Mouse (Mus musculus): ENCODE data around the gene Hopx. TPM values are rescaled to one million over a fixed set of nuclear protein-coding genes. Genes with fewer than 3 reads are reported as not detected.

Gene Hopx
- polyA plus RNA-seq, 1 experiment from 2014 or later, result 2.0 TPM

DNA sequence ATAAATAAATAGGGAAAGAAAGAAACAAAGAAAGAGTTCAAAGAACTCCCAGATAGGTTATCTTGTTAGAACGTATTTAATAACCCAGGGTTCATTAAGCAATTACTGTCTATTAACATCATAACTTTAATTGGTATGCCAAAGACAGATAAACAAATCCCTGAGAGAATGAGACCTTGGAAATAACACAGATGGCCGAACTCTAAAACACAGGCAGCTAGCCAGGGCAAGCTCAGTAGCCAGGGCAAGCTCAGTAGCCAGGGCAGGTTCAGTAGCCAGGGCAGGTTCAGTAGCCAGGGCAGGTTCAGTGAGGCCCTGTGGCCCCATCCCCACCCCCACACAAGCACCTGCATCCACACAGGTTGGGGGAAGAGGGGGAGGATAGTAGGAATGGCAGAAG lies 2.9 kb downstream of the Hopx start:
- H3K9me3 ChIP-seq (ENCODE audit: control insufficient read depth, low read length), result no peaks in the 10 kb centered on the region
- H3K4me3 ChIP-seq (ENCODE audit: low read length), result no peak overlapping the region
- H3K36me3 ChIP-seq (ENCODE audit: control insufficient read depth, insufficient read depth, low read length), result no peaks in the 10 kb centered on the region
- ATAC-seq (ENCODE audit: low FRiP score, low TSS enrichment), result no peak
- H3K27ac ChIP-seq (ENCODE audit: low read depth, low read length), result no peak overlapping the region
- H3K4me1 ChIP-seq (ENCODE audit: control insufficient read depth, insufficient read depth, low read length), result peaks cover 9% of the 10 kb centered on the region; the same call in 1 of the 2 replicates
- 61% methylated on average over 2 of the region's 2 CpGs for WGBS
- H3K9ac ChIP-seq (ENCODE audit: low read depth, low read length), result no peak overlapping the region
- H3K4me2 ChIP-seq (replicated peaks; ENCODE audit: low read depth, low read length), result no peak overlapping the region
- H3K27me3 ChIP-seq (ENCODE audit: control insufficient read depth, insufficient read depth, low read length), result no peaks in the 10 kb centered on the region

DNA sequence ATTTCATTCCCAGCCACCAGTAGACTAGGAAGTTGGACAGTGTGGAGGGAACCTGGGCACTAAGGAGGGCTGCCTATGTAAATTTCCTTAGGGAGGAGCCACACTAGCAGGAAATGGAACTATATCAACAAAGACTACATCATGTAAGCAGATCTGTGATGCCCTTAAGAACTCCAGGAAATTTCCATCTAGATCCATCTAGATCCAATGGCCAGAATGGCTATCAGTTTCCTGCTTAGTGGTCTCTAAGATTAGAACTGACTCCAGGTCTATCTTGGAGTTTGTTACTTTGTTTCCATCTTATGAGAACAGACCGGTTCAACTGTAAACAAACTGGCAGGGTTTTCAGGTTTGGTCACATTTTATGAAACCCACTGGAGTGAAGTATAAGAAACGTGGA lies 5.1 kb downstream of the Hopx start:
- Histone ChIP-seq H3K27ac (ENCODE audit: low read depth, low read length) (no peak overlapping the region), H3K9me3 (ENCODE audit: control insufficient read depth, low read length) (no peaks in the 10 kb centered on the region), H3K9ac (ENCODE audit: low read depth, low read length) (no peak overlapping the region), H3K27me3 (ENCODE audit: control insufficient read depth, insufficient read depth, low read length) (no peaks in the 10 kb centered on the region), H3K4me3 (ENCODE audit: low read length) (no peak overlapping the region), H3K36me3 (ENCODE audit: control insufficient read depth, insufficient read depth, low read length) (no peaks in the 10 kb centered on the region), H3K4me1 (ENCODE audit: control insufficient read depth, insufficient read depth, low read length) (peaks cover 2% of the 10 kb centered on the region; the same call in 1 of the 2 replicates), H3K4me2 (replicated peaks; ENCODE audit: low read depth, low read length) (no peak overlapping the region)
- 72% methylated on average over 2 of the region's 2 CpGs for WGBS
- no peak for ATAC-seq (ENCODE audit: low FRiP score, low TSS enrichment)

DNA sequence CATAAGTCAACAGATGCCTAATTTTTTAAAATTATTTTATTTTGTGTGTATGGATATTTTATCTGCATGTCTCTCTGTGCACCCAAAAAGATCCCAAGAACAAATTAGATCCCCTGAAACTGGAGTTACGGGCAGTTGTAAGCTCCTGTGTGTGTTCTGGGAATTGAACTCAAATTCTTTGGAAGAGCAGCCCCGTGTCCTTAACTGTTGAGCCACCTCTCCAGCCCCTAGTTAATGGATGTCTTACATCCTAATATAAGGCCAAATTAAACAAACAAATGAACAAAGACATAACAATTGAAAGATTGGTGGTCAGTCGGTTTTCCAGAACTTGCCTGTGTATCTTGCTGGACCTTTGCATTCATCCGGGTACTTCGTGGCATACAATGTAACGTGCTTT lies 6.1 kb downstream of the Hopx start:
- H3K27ac ChIP-seq (ENCODE audit: low read depth, low read length), result no peak overlapping the region
- no peak for ATAC-seq (ENCODE audit: low FRiP score, low TSS enrichment)
- 94% methylated on average over 6 of the region's 6 CpGs for WGBS

DNA sequence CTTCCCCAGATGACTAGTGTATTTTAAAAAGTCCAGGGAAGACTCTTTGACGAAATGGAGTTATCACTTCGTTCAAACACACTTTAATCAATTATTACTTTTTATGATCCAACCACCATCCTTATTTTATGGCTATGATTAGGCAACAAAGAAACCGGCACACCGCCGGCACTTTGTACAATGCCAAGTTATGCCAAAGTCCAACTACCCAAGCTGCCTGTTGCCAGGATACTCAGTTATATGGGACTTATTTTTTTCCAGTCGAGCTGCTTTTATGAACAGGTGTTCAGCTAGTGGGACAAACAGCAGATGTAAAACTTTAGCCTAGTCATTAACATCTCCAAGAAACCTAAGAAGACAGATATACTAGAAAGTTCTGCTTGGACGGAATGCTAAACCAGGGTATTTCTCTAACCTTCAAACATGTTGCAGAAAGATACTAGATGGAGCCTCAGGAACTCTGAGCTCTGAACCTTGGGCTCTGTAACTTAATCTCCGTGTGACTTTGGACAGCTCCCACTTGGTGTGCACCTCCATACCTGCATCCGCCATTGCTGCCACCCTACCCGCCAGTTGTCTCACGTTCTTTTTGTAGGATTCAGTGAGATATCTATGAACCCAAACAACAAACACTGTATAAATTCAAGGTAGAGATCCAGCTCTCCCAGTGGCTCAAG lies 7.6 kb downstream of the Hopx start:
- 81% methylated on average over 11 of the region's 11 CpGs for WGBS
- Histone ChIP-seq H3K36me3 (ENCODE audit: control insufficient read depth, insufficient read depth, low read length) (no peaks in the 10 kb centered on the region), H3K4me3 (ENCODE audit: low read length) (no peak overlapping the region), H3K27me3 (ENCODE audit: control insufficient read depth, insufficient read depth, low read length) (no peaks in the 10 kb centered on the region), H3K9ac (ENCODE audit: low read depth, low read length) (no peak overlapping the region), H3K27ac (ENCODE audit: low read depth, low read length) (no peak overlapping the region), H3K9me3 (ENCODE audit: control insufficient read depth, low read length) (no peaks in the 10 kb centered on the region), H3K4me1 (ENCODE audit: control insufficient read depth, insufficient read depth, low read length) (no peaks in the 10 kb centered on the region), H3K4me2 (replicated peaks; ENCODE audit: low read depth, low read length) (no peak overlapping the region)
- ATAC-seq (ENCODE audit: low FRiP score, low TSS enrichment), result no peak

More for the DNA sequence above, 6.1 kb downstream of the Hopx start:
- H3K9ac ChIP-seq (ENCODE audit: low read depth, low read length), result no peak overlapping the region
- H3K36me3 ChIP-seq (ENCODE audit: control insufficient read depth, insufficient read depth, low read length), result no peaks in the 10 kb centered on the region
- H3K27me3 ChIP-seq (ENCODE audit: control insufficient read depth, insufficient read depth, low read length), result no peaks in the 10 kb centered on the region
- H3K4me1 ChIP-seq (ENCODE audit: control insufficient read depth, insufficient read depth, low read length), result no peaks in the 10 kb centered on the region
- no peaks in the 10 kb centered on the region for H3K9me3 ChIP-seq (ENCODE audit: control insufficient read depth, low read length)
- no peak overlapping the region for H3K4me2 ChIP-seq (replicated peaks; ENCODE audit: low read depth, low read length)
- H3K4me3 ChIP-seq (ENCODE audit: low read length), result no peak overlapping the region

DNA sequence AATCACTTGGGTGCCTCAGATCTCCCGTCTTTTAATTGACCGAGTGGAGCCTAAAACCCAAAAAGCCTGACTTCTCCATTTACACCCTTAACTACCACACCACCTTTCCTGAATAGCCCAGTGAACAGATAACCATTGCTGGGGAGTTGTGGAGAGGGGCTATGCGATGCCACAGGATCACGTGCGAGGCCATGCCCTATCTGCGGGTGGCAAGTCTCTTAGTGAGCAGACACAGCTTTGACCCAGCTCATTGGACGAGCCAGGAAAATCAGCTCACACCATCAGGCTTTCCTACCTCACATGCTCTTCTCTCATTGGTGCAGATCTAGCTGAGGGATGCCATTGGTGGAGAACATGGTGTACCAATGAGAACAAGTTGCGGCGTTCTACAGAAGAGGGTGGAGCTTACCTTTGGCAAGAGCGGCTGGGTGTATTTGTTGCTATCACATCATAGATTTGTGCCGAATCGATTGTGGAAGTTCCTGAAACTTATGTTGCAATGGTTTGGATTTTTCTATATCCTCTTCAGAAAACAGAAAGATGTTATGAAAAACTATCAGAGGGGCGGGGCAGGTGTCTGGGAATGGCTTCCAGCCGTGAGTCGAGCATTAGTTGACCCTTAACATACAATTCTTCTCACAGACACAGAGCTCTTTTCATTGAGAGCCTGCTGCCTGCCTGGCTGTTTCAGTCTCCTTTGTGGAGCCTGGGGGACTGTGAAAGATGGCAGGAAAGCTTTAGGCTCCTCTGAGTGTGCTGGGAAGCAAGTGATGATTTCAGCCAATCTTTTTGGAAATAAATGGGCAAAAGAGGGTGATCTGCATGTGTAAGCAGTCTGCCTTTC lies 12.2 kb downstream of the Hopx start:
- no peak for ATAC-seq (ENCODE audit: low FRiP score, low TSS enrichment)
- Histone ChIP-seq H3K27me3 (ENCODE audit: control insufficient read depth, insufficient read depth, low read length) (no peaks in the 10 kb centered on the region), H3K36me3 (ENCODE audit: control insufficient read depth, insufficient read depth, low read length) (no peaks in the 10 kb centered on the region), H3K4me3 (ENCODE audit: low read length) (no peak overlapping the region), H3K9ac (ENCODE audit: low read depth, low read length) (no peak overlapping the region), H3K9me3 (ENCODE audit: control insufficient read depth, low read length) (no peaks in the 10 kb centered on the region), H3K27ac (ENCODE audit: low read depth, low read length) (no peak overlapping the region), H3K4me2 (replicated peaks; ENCODE audit: low read depth, low read length) (no peak overlapping the region), H3K4me1 (ENCODE audit: control insufficient read depth, insufficient read depth, low read length) (peaks cover 2% of the 10 kb centered on the region; the same call in 1 of the 2 replicates)
- 88% methylated on average over 15 of the region's 15 CpGs for WGBS

DNA sequence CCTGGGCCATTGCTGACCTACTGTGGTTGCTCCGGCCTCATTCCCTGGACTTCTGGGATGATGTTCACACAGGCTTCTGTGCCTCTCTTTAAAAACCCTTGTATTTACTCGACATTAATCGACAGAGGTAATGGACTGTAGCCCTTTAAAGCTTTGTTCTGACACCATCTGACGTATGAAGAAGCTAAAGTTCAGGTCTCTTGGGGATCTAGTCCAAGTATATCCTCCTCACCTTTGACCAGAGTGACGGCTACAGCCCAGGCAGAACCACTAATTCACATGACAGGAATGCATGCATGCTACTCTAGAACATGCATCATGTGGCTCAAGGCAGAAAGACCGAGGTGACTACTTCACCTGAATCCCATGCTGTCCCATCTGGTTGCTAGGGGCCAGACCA lies 14.2 kb downstream of the Hopx start:
- Histone ChIP-seq H3K36me3 (ENCODE audit: control insufficient read depth, insufficient read depth, low read length) (no peaks in the 10 kb centered on the region), H3K27ac (ENCODE audit: low read depth, low read length) (no peak overlapping the region), H3K4me2 (replicated peaks; ENCODE audit: low read depth, low read length) (no peak overlapping the region), H3K9ac (ENCODE audit: low read depth, low read length) (no peak overlapping the region), H3K9me3 (ENCODE audit: control insufficient read depth, low read length) (no peaks in the 10 kb centered on the region), H3K27me3 (ENCODE audit: control insufficient read depth, insufficient read depth, low read length) (no peaks in the 10 kb centered on the region), H3K4me3 (ENCODE audit: low read length) (no peak overlapping the region), H3K4me1 (ENCODE audit: control insufficient read depth, insufficient read depth, low read length) (peaks cover 4% of the 10 kb centered on the region; the same call in 1 of the 2 replicates)
- 62% methylated on average over 6 of the region's 6 CpGs for WGBS
- ATAC-seq (ENCODE audit: low FRiP score, low TSS enrichment), result no peak

DNA sequence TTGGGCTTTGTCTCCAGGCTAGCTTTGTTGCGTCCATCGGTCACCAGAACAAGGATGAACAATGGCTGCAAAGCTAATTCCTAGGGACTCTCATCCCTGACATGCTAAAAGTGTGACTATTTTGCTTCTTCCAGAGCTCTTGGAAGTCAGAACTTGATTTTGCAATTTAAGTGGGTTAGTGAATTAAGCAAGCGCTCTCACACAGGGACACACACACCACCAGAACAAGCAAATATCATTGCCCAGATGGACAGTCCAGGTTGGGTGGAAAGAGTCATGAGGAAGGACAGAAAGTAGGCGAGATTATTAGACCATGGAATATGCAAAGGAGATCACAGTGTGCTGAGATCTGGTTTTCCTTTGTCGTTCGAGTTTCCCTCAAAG lies 14.9 kb downstream of the Hopx start:
- no peak overlapping the region for H3K9ac ChIP-seq (ENCODE audit: low read depth, low read length)
- H3K36me3 ChIP-seq (ENCODE audit: control insufficient read depth, insufficient read depth, low read length), result no peaks in the 10 kb centered on the region
- no peak for ATAC-seq (ENCODE audit: low FRiP score, low TSS enrichment)
- H3K9me3 ChIP-seq (ENCODE audit: control insufficient read depth, low read length), result no peaks in the 10 kb centered on the region
- H3K27ac ChIP-seq (ENCODE audit: low read depth, low read length), result no peak overlapping the region
- WGBS, result 78% methylated on average over 6 of the region's 6 CpGs
- peaks cover 4% of the 10 kb centered on the region; the same call in 1 of the 2 replicates for H3K4me1 ChIP-seq (ENCODE audit: control insufficient read depth, insufficient read depth, low read length)
- no peaks in the 10 kb centered on the region for H3K27me3 ChIP-seq (ENCODE audit: control insufficient read depth, insufficient read depth, low read length)
- no peak overlapping the region for H3K4me3 ChIP-seq (ENCODE audit: low read length)
- no peak overlapping the region for H3K4me2 ChIP-seq (replicated peaks; ENCODE audit: low read depth, low read length)

DNA sequence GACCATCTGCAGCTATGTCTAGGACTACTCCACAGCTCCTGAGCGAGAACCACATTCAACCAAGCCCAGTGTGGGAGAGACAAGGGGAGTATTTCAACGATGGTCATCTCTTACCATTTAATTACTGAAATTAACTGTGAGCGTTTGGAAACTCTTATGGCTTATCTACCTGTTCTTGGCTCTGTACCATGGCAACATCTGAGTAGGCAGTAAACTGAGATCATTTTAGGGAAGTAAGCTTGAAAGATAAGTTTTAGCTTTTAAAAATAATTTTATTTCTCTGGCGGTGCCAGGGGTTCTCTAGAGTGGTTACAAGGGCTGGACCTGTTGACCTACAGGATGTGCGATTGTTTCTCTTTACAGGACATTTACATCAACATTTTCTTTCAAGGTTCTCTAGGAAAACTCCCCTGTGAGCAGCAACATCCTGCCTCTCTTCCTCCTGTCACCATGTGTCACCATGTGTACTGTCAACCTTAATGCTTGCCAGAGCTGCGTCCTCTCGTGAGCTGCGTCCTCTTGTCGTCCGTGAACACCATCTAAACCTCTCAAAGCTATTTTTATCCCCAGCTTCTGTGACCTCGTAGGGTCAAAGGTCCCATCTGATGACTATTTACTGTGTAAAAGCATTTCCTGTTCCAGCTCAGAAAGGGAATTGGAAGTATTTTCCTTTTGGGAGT lies 15.5 kb downstream of the Hopx start:
- WGBS, result 52% methylated on average over 11 of the region's 11 CpGs
- Histone ChIP-seq H3K4me3 (ENCODE audit: low read length) (no peak overlapping the region), H3K36me3 (ENCODE audit: control insufficient read depth, insufficient read depth, low read length) (no peaks in the 10 kb centered on the region), H3K9me3 (ENCODE audit: control insufficient read depth, low read length) (no peaks in the 10 kb centered on the region), H3K9ac (ENCODE audit: low read depth, low read length) (no peak overlapping the region), H3K4me1 (ENCODE audit: control insufficient read depth, insufficient read depth, low read length) (peaks cover 4% of the 10 kb centered on the region; the same call in 1 of the 2 replicates), H3K27me3 (ENCODE audit: control insufficient read depth, insufficient read depth, low read length) (no peaks in the 10 kb centered on the region), H3K4me2 (replicated peaks; ENCODE audit: low read depth, low read length) (no peak overlapping the region), H3K27ac (ENCODE audit: low read depth, low read length) (no peak overlapping the region)
- ATAC-seq (ENCODE audit: low FRiP score, low TSS enrichment), result no peak

DNA sequence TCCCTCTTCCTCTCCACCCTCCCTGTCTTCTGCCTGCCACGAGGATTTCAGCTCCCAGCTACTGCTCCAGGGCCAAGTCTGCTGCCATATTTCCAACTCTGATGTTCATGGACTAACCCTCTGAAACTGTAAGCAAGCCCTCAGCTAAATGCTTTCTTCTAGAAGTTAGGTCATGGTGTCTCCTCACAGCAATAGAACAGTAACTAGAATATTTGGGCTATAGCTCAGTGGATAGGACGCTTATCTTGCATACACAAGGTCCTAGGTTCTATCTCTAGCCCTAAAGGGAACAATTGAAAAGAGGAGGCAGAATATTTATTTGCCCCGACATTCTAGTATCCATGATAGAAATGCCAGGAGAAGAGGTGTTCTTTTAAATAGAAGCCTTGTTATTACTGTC lies 16.0 kb downstream of the Hopx start:
- WGBS, result 84% methylated on average over 3 of the region's 3 CpGs
- no peaks in the 10 kb centered on the region for H3K27me3 ChIP-seq (ENCODE audit: control insufficient read depth, insufficient read depth, low read length)
- no peak overlapping the region for H3K4me2 ChIP-seq (replicated peaks; ENCODE audit: low read depth, low read length)
- peaks cover 4% of the 10 kb centered on the region; the same call in 1 of the 2 replicates for H3K4me1 ChIP-seq (ENCODE audit: control insufficient read depth, insufficient read depth, low read length)
- no peak overlapping the region for H3K9ac ChIP-seq (ENCODE audit: low read depth, low read length)
- H3K4me3 ChIP-seq (ENCODE audit: low read length), result no peak overlapping the region
- no peaks in the 10 kb centered on the region for H3K9me3 ChIP-seq (ENCODE audit: control insufficient read depth, low read length)
- no peak for ATAC-seq (ENCODE audit: low FRiP score, low TSS enrichment)
- no peaks in the 10 kb centered on the region for H3K36me3 ChIP-seq (ENCODE audit: control insufficient read depth, insufficient read depth, low read length)
- H3K27ac ChIP-seq (ENCODE audit: low read depth, low read length), result no peak overlapping the region
